Mouse (Mus musculus): ENCODE data around the gene P2rx1.

DNA sequence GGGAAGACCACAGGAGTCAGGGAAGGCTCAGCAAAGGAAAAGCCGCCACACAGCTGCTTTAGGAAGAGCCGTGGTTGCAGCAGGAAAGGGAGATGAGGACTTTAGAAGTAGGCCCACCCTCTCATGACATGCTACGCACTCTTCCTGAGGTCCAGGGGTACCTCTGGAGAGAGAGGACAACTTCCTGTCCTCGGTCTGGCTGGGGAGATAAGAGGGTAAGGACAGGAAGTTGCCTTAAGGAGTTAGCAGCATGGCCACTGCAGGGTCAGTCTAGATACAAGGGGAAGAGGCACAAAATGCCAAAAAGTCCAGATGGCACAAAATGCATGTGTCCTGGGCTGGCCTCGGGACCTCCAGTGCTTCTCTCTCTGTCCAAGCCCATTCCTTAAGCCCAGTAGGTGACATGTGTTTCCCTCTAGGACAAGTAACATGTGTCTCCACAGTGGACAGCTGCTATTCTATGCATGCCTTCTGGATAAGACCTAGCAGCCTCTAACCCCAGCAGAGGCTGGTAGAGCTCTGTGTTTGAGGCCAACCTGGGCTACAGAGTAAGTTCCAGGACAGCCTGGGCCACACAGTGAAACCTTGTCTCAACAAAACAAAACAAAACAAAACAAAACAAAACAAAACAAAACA lies 43.4 kb upstream of the P2rx1 start:
- TF ChIP-seq CTCF (IDR thresholded peaks at IDR 0.05; ENCODE audit: extremely low read depth, insufficient read depth, low read length), result no peak
- no peak for TF ChIP-seq POLR2A (IDR thresholded peaks at IDR 0.05; ENCODE audit: extremely low read depth, insufficient read depth, low read length)
